Mouse (Mus musculus) heart, adult 2 months (tissue): Measurements from ENCODE around the gene Gm17019.
"Not testable (repeated sequence)": the region's sequence is repeated elsewhere in the genome, so short reads cannot be mapped to it uniquely, and the experiment has no call there.

ENCODE experiments used
- EP300 ChIP-seq: fragments of 200-500 bp; IDR thresholded peaks from 2 replicates; pipeline ENCODE4 v1.6.1; 2011; ENCODE audit warnings: low read depth, low read length, control low read depth; ENCODE audit not compliant: insufficient read depth
- POLR2A ChIP-seq: fragments of 200-500 bp; IDR thresholded peaks from 2 replicates; pipeline ENCODE4 v1.6.1; 2011; ENCODE audit warnings: mild to moderate bottlenecking, low read depth, low read length, control low read depth; ENCODE audit not compliant: insufficient read depth

DNA sequence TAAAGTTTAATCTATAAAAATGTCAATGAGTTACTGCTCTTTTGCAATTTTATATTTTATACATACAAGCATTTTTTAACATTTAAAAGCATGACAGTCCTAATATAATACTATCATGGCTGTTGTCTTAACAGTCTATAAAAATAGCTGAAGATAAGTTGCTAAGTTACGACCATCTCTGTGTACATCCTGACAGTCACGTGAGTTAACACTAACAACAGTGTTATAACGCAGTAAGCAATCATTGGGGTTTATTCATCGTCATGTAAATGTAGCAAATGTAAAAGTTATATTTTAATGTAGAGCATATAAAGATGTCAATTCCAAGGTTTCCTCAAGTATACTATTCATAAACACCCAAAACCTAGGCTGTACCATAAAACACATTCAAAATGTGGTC is 27.2 kb downstream of the Gm17019 start:
- TF ChIP-seq POLR2A, EP300: not testable (repeated sequence)
